Mouse (Mus musculus): ENCODE data around the gene Mad2l1bp.

The Mad2l1bp gene

DNA sequence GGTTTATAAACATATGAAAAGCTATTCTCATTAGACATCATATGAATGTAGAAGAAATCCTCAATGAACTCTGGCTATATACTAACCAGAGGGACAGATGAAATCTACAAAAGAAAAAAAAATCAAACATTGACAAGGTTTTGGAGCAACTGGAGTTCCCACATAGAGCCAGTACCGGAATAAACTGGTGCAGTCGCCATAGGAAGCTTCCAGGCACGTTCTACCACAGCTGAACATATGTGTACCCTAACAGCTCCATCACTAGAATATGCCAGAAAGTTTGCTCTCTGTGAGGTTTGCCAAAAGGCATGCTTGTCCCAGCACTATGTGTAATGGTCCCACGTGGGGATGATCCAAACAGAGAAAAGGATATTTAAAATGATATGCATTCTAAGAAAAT, 45.1 kb downstream of the Mad2l1bp start:
- no peak for DNase-seq (ENCODE audit: low read depth)

DNA sequence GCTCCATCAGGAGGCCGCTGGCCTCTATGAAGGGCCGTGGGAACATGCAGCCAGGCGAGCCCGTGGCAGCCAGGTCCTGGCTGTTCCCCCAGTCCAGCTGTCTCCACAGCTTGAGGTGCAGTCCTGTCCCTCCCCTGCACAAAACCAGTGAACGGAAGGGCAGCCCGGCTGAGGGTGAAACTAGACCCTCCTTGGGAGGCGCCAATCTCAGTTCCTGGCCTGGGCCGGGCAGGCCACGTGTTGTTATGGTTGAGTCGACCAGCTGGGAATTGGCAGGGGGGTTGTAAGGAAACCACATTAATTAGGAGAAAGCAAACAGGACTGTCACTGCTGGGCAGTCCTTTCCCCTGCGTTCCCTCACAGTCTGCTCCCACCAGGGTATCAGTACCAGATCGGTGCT, 48.9 kb downstream of the Mad2l1bp start:
- DNase-seq (ENCODE audit: low read depth), result no peak

DNA sequence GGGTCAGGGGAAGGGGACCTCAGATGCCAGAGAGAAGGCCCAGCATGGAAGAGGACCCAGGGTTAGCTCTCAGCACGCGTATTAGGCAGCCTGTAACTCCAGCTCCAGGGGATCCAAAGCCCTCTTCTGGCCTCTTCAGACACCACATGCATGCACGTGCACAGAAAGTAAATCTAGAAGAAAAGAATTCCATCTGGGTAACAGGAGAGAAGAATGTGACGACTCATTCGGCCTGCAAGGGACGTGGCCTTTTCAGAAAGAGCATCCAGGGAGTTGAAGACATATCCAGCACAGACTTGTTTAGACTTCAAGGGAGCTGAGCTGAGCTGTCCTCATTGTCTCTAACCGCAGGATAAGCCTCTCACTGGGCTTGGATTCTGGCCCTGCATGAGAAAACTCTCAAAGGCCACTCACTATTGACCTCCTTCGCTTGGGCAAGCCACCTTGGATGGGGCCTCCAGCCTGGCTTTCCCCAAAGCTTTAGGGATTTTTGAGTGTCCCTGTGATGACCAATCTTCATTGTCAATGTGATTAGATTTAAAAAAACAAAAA, 50.7 kb downstream of the Mad2l1bp start:
- DNase-seq (ENCODE audit: low read depth), result no peak

DNA sequence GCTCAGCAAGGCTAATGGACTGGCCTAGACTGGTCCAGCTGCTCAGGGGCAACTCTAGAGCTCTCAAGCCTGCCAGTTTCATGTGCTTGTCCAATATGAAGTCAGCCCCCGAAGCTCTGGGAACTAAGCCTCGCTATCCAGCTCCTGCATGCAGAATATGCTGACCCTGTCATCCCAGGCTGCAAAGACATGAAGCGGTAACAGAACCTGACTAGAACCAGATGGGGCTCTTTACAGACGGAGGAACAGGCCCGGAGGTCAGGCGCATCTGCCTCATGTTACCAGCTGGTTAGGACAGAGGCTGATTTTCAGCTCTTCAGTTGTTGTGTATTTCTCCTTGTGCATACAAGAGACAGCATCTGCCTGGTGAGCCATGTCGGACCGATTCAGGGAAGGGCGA, 51.4 kb downstream of the Mad2l1bp start:
- no peak for DNase-seq (ENCODE audit: low read depth)

DNA sequence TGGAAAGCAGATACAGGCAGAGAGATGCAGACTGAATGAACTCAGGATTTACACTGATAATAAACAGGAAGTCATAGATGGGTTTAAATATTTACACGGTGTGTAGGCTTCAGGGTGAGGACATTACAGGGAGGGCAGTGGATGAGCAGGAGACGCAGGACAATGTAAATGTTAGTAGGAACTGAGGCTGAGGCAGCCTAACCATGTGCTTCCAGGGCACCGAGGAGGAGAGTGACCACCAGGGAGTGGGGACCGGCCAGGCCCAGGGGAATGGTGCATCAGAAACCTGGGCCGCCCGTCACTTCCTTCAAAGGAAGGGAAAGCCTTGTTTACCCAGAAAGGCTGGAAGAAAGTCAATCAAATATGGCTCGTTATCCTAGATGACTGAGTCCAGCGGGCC, 54.8 kb downstream of the Mad2l1bp start:
- no peak for DNase-seq (ENCODE audit: low read depth)

All from c-Kit-positive CD71-negative TER-119-negative erythroid progenitor cells, embryonic 14.5 days (primary cell).